Mouse (Mus musculus) CH12.LX (cell line): ENCODE results near the gene Cep164. TPM values are rescaled to one million over a fixed set of nuclear protein-coding genes. Genes with fewer than 3 reads are reported as not detected.

Source experiments
- DNase-seq: peaks from one replicate; pipeline ENCODE4 v3.0.0-alpha.2; 2013; ENCODE audit errors: extremely low read depth
- H3K27ac ChIP-seq: 2 replicates; pipeline ENCODE4 v1.5.1; 2012; ENCODE audit warnings: low read depth, mild to moderate bottlenecking, control low read depth, moderate library complexity; ENCODE audit not compliant: insufficient read depth
- H3K27me3 ChIP-seq: replicated peaks from 2 replicates; pipeline ENCODE3; 2012; ENCODE audit warnings: inconsistent platforms
- H3K36me3 ChIP-seq, 2 experiments: replicated peaks in 1 of 2; 2 replicates each; pipeline versions ENCODE3 to v1.6.1; 2012; ENCODE audit warnings: inconsistent platforms in 1 of 2, low read length in 1 of 2, mild to moderate bottlenecking in 1 of 2, mixed read lengths in 1 of 2, moderate library complexity in 1 of 2; ENCODE audit not compliant: control insufficient read depth in 1 of 2, insufficient read depth in 1 of 2
- H3K4me1 ChIP-seq, 2 experiments: 2 replicates each; pipeline ENCODE4 v1.6.1; 2012; ENCODE audit warnings: inconsistent platforms in 1 of 2, moderate library complexity in 1 of 2; ENCODE audit not compliant: insufficient read depth in 2 of 2, control insufficient read depth in 1 of 2
- H3K4me2 ChIP-seq: 2 replicates; pipeline ENCODE4 v1.6.1; 2012; ENCODE audit warnings: low read depth, mild to moderate bottlenecking, control low read depth; ENCODE audit not compliant: poor library complexity, insufficient read depth, severe bottlenecking
- H3K4me3 ChIP-seq, 3 experiments: fragments of 150-350 bp in 1 of 3; sonication (generic) in 1 of 3; replicated peaks in 1 of 3; 2 replicates each; pipeline versions ENCODE3 to v1.5.1; 2011 to 2012; ENCODE audit warnings: low read depth in 2 of 3, low read length in 2 of 3, mild to moderate bottlenecking in 2 of 3, moderate library complexity in 2 of 3, control low read depth in 1 of 3, improper control_type of control experiment in 1 of 3, inconsistent platforms in 1 of 3, mixed read lengths in 1 of 3; ENCODE audit not compliant: poor library complexity in 1 of 3
- H3K79me2 ChIP-seq: replicated peaks from 2 replicates; pipeline ENCODE4 v1.6.1; 2012; ENCODE audit warnings: mild to moderate bottlenecking, moderate library complexity; ENCODE audit not compliant: control insufficient read depth, poor library complexity, insufficient read depth, severe bottlenecking; ENCODE audit errors: extremely low read depth
- H3K9ac ChIP-seq: 2 replicates; pipeline ENCODE4 v1.6.1; 2012; ENCODE audit warnings: low read depth, mild to moderate bottlenecking, control low read depth, moderate library complexity; ENCODE audit not compliant: insufficient read depth
- H3K9me3 ChIP-seq: replicated peaks from 2 replicates; pipeline ENCODE3; 2012; ENCODE audit warnings: low read length, inconsistent platforms, mixed read lengths
- BHLHE40 ChIP-seq: IDR thresholded peaks from 2 replicates; pipeline ENCODE4 v1.6.1; 2011; ENCODE audit warnings: mild to moderate bottlenecking, low read depth, low read length, improper control_type of control experiment
- CHD1 ChIP-seq: IDR thresholded peaks from 2 replicates; pipeline ENCODE4 v1.6.1; 2012; ENCODE audit warnings: low read depth, low read length, improper control_type of control experiment, inconsistent platforms
- CHD2 ChIP-seq: IDR thresholded peaks from 2 replicates; pipeline ENCODE4 v1.6.1; 2011; ENCODE audit warnings: low read length, improper control_type of control experiment
- EP300 ChIP-seq: IDR thresholded peaks from 2 replicates; pipeline ENCODE4 v1.6.1; 2011; ENCODE audit warnings: low read length, improper control_type of control experiment
- ETS1 ChIP-seq: conservative IDR thresholded peaks from 2 replicates; pipeline ENCODE4 v1.6.1; 2012; ENCODE audit warnings: low read depth, mild to moderate bottlenecking, inconsistent platforms, low read length, improper control_type of control experiment, moderate library complexity
- HCFC1 ChIP-seq: IDR thresholded peaks from 2 replicates; pipeline ENCODE4 v1.6.1; 2012; ENCODE audit warnings: low read depth, mild to moderate bottlenecking, inconsistent platforms, low read length, improper control_type of control experiment
- JUN ChIP-seq: IDR thresholded peaks from 2 replicates; pipeline ENCODE4 v1.6.1; 2011; ENCODE audit warnings: low read depth, mild to moderate bottlenecking, low read length, improper control_type of control experiment, moderate library complexity; ENCODE audit not compliant: insufficient read depth
- JUND ChIP-seq: conservative IDR thresholded peaks from 2 replicates; pipeline ENCODE4 v1.6.1; 2011; ENCODE audit warnings: low read depth, low read length, improper control_type of control experiment
- KAT2A ChIP-seq: IDR thresholded peaks from 2 replicates; pipeline ENCODE4 v1.6.1; 2012; ENCODE audit warnings: low read length, improper control_type of control experiment, inconsistent platforms; ENCODE audit not compliant: insufficient replicate concordance
- MAFK ChIP-seq: IDR thresholded peaks from 2 replicates; pipeline ENCODE4 v1.6.1; 2011; ENCODE audit warnings: low read length, improper control_type of control experiment; ENCODE audit not compliant: insufficient replicate concordance
- MAX ChIP-seq: IDR thresholded peaks from 2 replicates; pipeline ENCODE4 v1.6.1; 2011; ENCODE audit warnings: low read length, improper control_type of control experiment
- MXI1 ChIP-seq: IDR thresholded peaks from 2 replicates; pipeline ENCODE4 v1.6.1; 2011; ENCODE audit warnings: mild to moderate bottlenecking, low read depth, low read length, improper control_type of control experiment
- MYC ChIP-seq: IDR thresholded peaks from 2 replicates; pipeline ENCODE4 v1.6.1; 2011; ENCODE audit warnings: low read depth, mild to moderate bottlenecking, improper control_type of control experiment, low read length
- NELFE ChIP-seq: IDR thresholded peaks from 2 replicates; pipeline ENCODE4 v1.6.1; 2011; ENCODE audit warnings: low read depth, low read length, improper control_type of control experiment
- NRF1 ChIP-seq: IDR thresholded peaks from 2 replicates; pipeline ENCODE4 v1.6.1; 2014; ENCODE audit warnings: low read depth, mild to moderate bottlenecking, inconsistent platforms, low read length, improper control_type of control experiment, moderate library complexity
- POLR2A ChIP-seq: IDR thresholded peaks from 2 replicates; pipeline ENCODE4 v1.6.1; 2011; ENCODE audit warnings: low read depth, mild to moderate bottlenecking, improper control_type of control experiment, low read length
- RAD21 ChIP-seq: IDR thresholded peaks from 2 replicates; pipeline ENCODE4 v1.6.1; 2011; ENCODE audit warnings: low read depth, mild to moderate bottlenecking, low read length, improper control_type of control experiment, moderate library complexity
- RCOR1 ChIP-seq: conservative IDR thresholded peaks from 2 replicates; pipeline ENCODE4 v1.6.1; 2012; ENCODE audit warnings: low read depth, mild to moderate bottlenecking, inconsistent platforms, low read length, improper control_type of control experiment
- SMC3 ChIP-seq: IDR thresholded peaks from 2 replicates; pipeline ENCODE4 v1.6.1; 2011; ENCODE audit warnings: low read depth, low read length, improper control_type of control experiment
- UBTF ChIP-seq: IDR thresholded peaks from 2 replicates; pipeline ENCODE4 v1.6.1; 2012; ENCODE audit warnings: low read depth, mild to moderate bottlenecking, inconsistent platforms, low read length, improper control_type of control experiment, moderate library complexity
- ZC3H11A ChIP-seq: IDR thresholded peaks from 2 replicates; pipeline ENCODE4 v1.6.1; 2012; ENCODE audit warnings: low read depth, mild to moderate bottlenecking, inconsistent platforms, low read length, improper control_type of control experiment
- ZKSCAN1 ChIP-seq: IDR thresholded peaks from 2 replicates; pipeline ENCODE4 v1.6.1; 2012; ENCODE audit warnings: low read depth, inconsistent platforms, low read length, improper control_type of control experiment, borderline replicate concordance
- ZMIZ1 ChIP-seq: IDR thresholded peaks from 2 replicates; pipeline ENCODE4 v1.6.1; 2012; ENCODE audit warnings: low read depth, mild to moderate bottlenecking, inconsistent platforms, low read length, improper control_type of control experiment
- ZNF384 ChIP-seq: IDR thresholded peaks from 2 replicates; pipeline ENCODE4 v1.6.1; 2012; ENCODE audit warnings: low read depth, low read length, improper control_type of control experiment, inconsistent platforms
- dilution Hi-C: fragments of 300-500 bp; cut with MboI; formaldehyde crosslinking; loops from 2 replicates; pipeline ENCODE4 v1.14.3; 2020; ENCODE audit warnings: low sequenced_read_pairs; ENCODE audit not compliant: extremely low pct_unique_long_range_greater_than_20kb, extremely low pct_ligation_motif_present
- in situ Hi-C: fragments of 300-500 bp; cut with MboI; formaldehyde crosslinking; loops from 3 replicates; pipeline ENCODE4 v1.14.3; 2019; ENCODE audit warnings: low sequenced_read_pairs, low pct_ligation_motif_present, low pct_unique_long_range_greater_than_20kb, mixed read lengths
- polyA plus RNA-seq: library from polyadenylated mRNA; unstranded; fragments of >175 nt; gene quantifications from 2 replicates; pipeline ENCODE4 v1.2.1, GENCODE M21; 2012; ENCODE audit warnings: low read depth; ENCODE audit not compliant: insufficient read length
- total RNA-seq, 2 experiments: library from RNA; depleted of rRNA; stranded (reverse); fragments of 300-350 nt in 1 of 2; fragments of >200 nt in 1 of 2; gene quantifications; 2 replicates each; pipeline ENCODE4 v1.2.3; 2012 to 2014

Cep164 gene
- total and polyA plus RNA-seq, 3 experiments, result 14.2 to 22.7 (median 21.7) TPM

DNA sequence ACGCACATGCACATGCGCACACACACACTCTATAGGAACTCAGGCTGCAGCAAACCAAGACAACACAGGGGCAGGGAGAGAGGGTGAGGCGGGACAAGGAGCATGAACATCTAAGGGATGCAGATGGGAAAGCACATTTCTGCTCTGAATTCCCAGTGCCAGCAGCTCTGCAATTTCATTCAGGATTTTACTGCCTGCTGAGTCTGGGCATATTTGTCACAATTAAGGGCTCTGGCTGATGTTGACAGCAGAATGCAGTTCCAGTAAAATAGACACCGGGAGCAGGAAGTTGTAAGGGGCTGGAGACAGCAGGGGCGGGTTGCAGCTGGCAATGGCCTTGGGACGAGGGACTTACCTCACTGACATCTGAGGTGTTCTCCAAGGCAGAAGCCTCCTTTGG, 34.8 kb downstream of the Cep164 start:
- Histone ChIP-seq H3K9ac (no peak overlapping the region), H3K9me3 (no peaks in the 10 kb centered on the region), H3K79me2 (no peaks in the 10 kb centered on the region), H3K36me3 (peaks cover 28 to 87% of the 10 kb centered on the region in 2 experiments), H3K4me2 (no peak overlapping the region), H3K27me3 (no peaks in the 10 kb centered on the region), H3K27ac (no peak overlapping the region), H3K4me3 (no peak overlapping the region), H3K4me1 (peaks cover 0 to 11% of the 10 kb centered on the region in 2 experiments; a peak in 2 of 4 replicates)
- no peak for TF ChIP-seq NELFE
- TF ChIP-seq RAD21, result no peak
- TF ChIP-seq MYC, result no peak
- TF ChIP-seq MAFK, result no peak
- TF ChIP-seq RCOR1, result no peak
- TF ChIP-seq KAT2A, result no peak
- TF ChIP-seq HCFC1, result no peak
- no peak for TF ChIP-seq MXI1
- TF ChIP-seq NRF1, result no peak
- no peak for TF ChIP-seq JUN
- TF ChIP-seq CHD2, result no peak
- no peak for TF ChIP-seq POLR2A
- TF ChIP-seq BHLHE40, result no peak
- no peak for TF ChIP-seq JUND
- dilution Hi-C loops, result no loop called here
- in situ Hi-C loops, result no loop called here
- no peak for DNase-seq

DNA sequence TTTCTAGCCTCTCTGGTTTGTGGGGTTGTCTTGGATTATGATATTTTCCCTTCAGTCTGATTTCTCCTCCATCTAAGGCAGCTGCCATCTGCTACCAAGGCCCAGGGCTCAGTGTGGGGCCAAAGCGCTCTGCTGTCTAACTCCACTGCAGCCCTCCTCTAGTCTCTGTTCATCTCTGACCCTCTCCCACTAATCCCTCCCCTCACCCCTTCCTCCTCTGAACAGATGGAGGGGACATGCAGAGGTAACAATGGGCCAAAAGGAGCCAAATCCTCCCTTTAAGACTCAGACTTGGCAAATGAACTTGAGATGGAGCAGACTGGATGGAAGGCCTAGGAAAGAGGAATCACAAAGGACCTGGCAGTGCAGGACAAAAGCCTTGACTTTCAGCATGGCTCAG, 36.3 kb downstream of the Cep164 start:
- Histone ChIP-seq H3K9ac (no peak overlapping the region), H3K4me1 (peaks cover 0 to 11% of the 10 kb centered on the region in 2 experiments; a peak in 2 of 4 replicates), H3K36me3 (peaks cover 30 to 86% of the 10 kb centered on the region in 2 experiments), H3K27ac (no peak overlapping the region), H3K9me3 (no peaks in the 10 kb centered on the region)
- in situ Hi-C loops, result no loop called here
- DNase-seq, result no peak
- TF ChIP-seq ZMIZ1, result no peak
- no peak for TF ChIP-seq RCOR1
- TF ChIP-seq CHD1, result no peak
- no peak for TF ChIP-seq SMC3
- TF ChIP-seq ETS1, result no peak
- TF ChIP-seq UBTF, result no peak
- TF ChIP-seq ZC3H11A, result no peak
- TF ChIP-seq JUND, result no peak
- TF ChIP-seq EP300, result no peak
- TF ChIP-seq ZNF384, result no peak
- no peak for TF ChIP-seq ZKSCAN1
- TF ChIP-seq NRF1, result no peak
- TF ChIP-seq RAD21, result no peak
- TF ChIP-seq JUN, result no peak
- TF ChIP-seq CHD2, result no peak
- no peak for TF ChIP-seq NELFE
- TF ChIP-seq BHLHE40, result no peak
- no peak for TF ChIP-seq KAT2A
- TF ChIP-seq MAX, result no peak
- TF ChIP-seq, all 38 proteins: peak for 0
- Histone ChIP-seq H3K27me3 (no peaks in the 10 kb centered on the region), H3K4me2 (no peak overlapping the region), H3K79me2 (no peaks in the 10 kb centered on the region), H3K4me3 (no peak overlapping the region)
- dilution Hi-C loops, result no loop called here
